Mouse (Mus musculus) liver, adult 2 months (tissue): ENCODE data around the gene Slc1a3.

ENCODE experiments used
- CTCF ChIP-seq: fragments of 200-500 bp; IDR thresholded peaks from 2 replicates; pipeline ENCODE4 v1.5.1; 2011; ENCODE audit warnings: low read depth, low read length, control low read depth
- POLR2A ChIP-seq: fragments of 200-500 bp; IDR thresholded peaks from 2 replicates; pipeline ENCODE4 v1.6.1; 2011; ENCODE audit warnings: low read length, control low read depth; ENCODE audit not compliant: insufficient read depth; ENCODE audit errors: extremely low read depth

- TF ChIP-seq CTCF (no peak), POLR2A (no peak)
Measured at GRCm38 (mm10) chr15:8738156-8738555, 27.6 kb upstream of the Slc1a3 start.
